Mouse (Mus musculus) T-cell, adult 66 days (primary cell): ENCODE measurements around the gene Rbbp6. TPM values are rescaled to one million over a fixed set of nuclear protein-coding genes. Genes with fewer than 3 reads are reported as not detected.

Experiments used
- total RNA-seq, 2 experiments: library from RNA; stranded (reverse); gene quantifications; 3 replicates in 1 of 2; 4 replicates in 1 of 2; pipeline ENCODE4 v1.2.4; 2023

Gene Rbbp6
- total RNA-seq = 100 to 1,000 TPM; 151 to 155 TPM

GRCm38 (mm10) chr7:122965386-122965785 lies at the start of gene Rbbp6:
Gene Rbbp6, plus strand, starts transcription at chr7:122965686.

Other genes with a start within 250 kb of the Rbbp6 start
- gene Tnrc6a, start 158.2 kb downstream of the Rbbp6 start, total RNA-seq = 100 to 1,000 TPM; 121 to 127 TPM
- gene Slc5a11, start 249.1 kb downstream of the Rbbp6 start, total RNA-seq = under 1 TPM in 1 of 2 experiments, not detected in 1; 0.44 TPM